Mouse (Mus musculus) kidney, embryonic 16.5 days (tissue): ENCODE results near the gene Mecom. TPM values are rescaled to one million over a fixed set of nuclear protein-coding genes. Genes with fewer than 3 reads are reported as not detected.

Source experiments
- ATAC-seq: fragments of 200-750 bp; cut with Nextera tagmentation; 2 replicates; pipeline ENCODE4 v1.8.0; 2017; ENCODE audit warnings: moderate TSS enrichment; ENCODE audit not compliant: low FRiP score, low TSS enrichment
- H3K27ac ChIP-seq: fragments of 300-500 bp; sonication (generic); 2 replicates; pipeline ENCODE4 v1.5.1; 2014; ENCODE audit warnings: low read length
- H3K27me3 ChIP-seq: fragments of 300-500 bp; sonication (generic); 2 replicates; pipeline ENCODE4 v1.6.1; 2014; ENCODE audit warnings: low read length, control low read depth, mixed read lengths; ENCODE audit not compliant: insufficient read depth
- H3K36me3 ChIP-seq: fragments of 300-500 bp; sonication (generic); 2 replicates; pipeline ENCODE4 v1.6.1; 2014; ENCODE audit warnings: low read length, control low read depth, mixed read lengths; ENCODE audit not compliant: insufficient read depth
- H3K4me1 ChIP-seq: fragments of 300-500 bp; sonication (generic); 2 replicates; pipeline ENCODE4 v1.6.1; 2014; ENCODE audit warnings: low read length, control low read depth, mixed read lengths; ENCODE audit not compliant: insufficient read depth
- H3K4me2 ChIP-seq: fragments of 300-500 bp; sonication (generic); replicated peaks from 2 replicates; pipeline ENCODE4 v1.6.1; 2014; ENCODE audit warnings: low read depth, low read length
- H3K4me3 ChIP-seq: fragments of 300-500 bp; sonication (generic); 2 replicates; pipeline ENCODE4 v1.5.1; 2014; ENCODE audit warnings: mild to moderate bottlenecking, low read length
- H3K9ac ChIP-seq: fragments of 300-500 bp; sonication (generic); replicated peaks from 2 replicates; pipeline ENCODE4 v1.6.1; 2014; ENCODE audit warnings: low read length
- H3K9me3 ChIP-seq: fragments of 300-500 bp; sonication (generic); 2 replicates; pipeline ENCODE4 v1.6.1; 2016; ENCODE audit warnings: low read length, control low read depth
- WGBS: fragments of 180-500 bp; shearing (Covaris S2); extraction: QIAGEN DNeasy Blood & Tissue Kit; methylation state at CpG from one replicate; pipeline ENCODE4 v1.1.7; 2014; 5-methylcytosine and 5-hydroxymethylcytosine counted together
- polyA plus RNA-seq: library from polyadenylated mRNA; unstranded; fragments of >200 nt; fragmentation: Nextera tagmentation; extraction: Ambion mirVana; gene quantifications from 2 replicates; pipeline ENCODE4 v1.2.1, GENCODE M21; 2015

Mecom gene
- polyA plus RNA-seq, 1 experiment from 2014 or later = 78.3 TPM

GRCm38 (mm10) chr3:30498202-30498828, 49.5 kb downstream of the Mecom start:
- WGBS = 27% methylated on average over 9 of the region's 9 CpGs
- Histone ChIP-seq H3K4me3 (no peak overlapping the region), H3K27ac (peak overlapping the region; percentile 62)

GRCm38 (mm10) chr3:30494371-30494770, 53.4 kb downstream of the Mecom start:
- 75% methylated on average over 2 of the region's 2 CpGs for WGBS
- no peaks in the 10 kb centered on the region; the same call in 1 of the 2 replicates for H3K36me3 ChIP-seq
- H3K9ac ChIP-seq = no peak overlapping the region
- H3K27ac ChIP-seq = no peak overlapping the region
- ATAC-seq = no peak
- H3K9me3 ChIP-seq = peaks cover 6% of the 10 kb centered on the region; the same call in 1 of the 2 replicates
- H3K4me2 ChIP-seq = no peak overlapping the region
- no peak overlapping the region for H3K4me3 ChIP-seq
- 0 out of 2 replicates have a peak, but pooled peaks cover 4% of the 10 kb centered on the region for H3K4me1 ChIP-seq
- H3K27me3 ChIP-seq = no peaks in the 10 kb centered on the region

More at GRCm38 (mm10) chr3:30498202-30498828, 49.5 kb downstream of the Mecom start:
- Histone ChIP-seq H3K36me3 (no peaks in the 10 kb centered on the region; the same call in 1 of the 2 replicates), H3K4me2 (0 out of 2 replicates have a peak overlapping the region, but pooled peaks have one; percentile 26), H3K9ac (no peak overlapping the region), H3K27me3 (no peaks in the 10 kb centered on the region), H3K4me1 (no peaks in the 10 kb centered on the region), H3K9me3 (peaks cover 2% of the 10 kb centered on the region; the same call in 1 of the 2 replicates)
- peak; percentile 39; the same call in 1 of the 2 replicates for ATAC-seq

DNA sequence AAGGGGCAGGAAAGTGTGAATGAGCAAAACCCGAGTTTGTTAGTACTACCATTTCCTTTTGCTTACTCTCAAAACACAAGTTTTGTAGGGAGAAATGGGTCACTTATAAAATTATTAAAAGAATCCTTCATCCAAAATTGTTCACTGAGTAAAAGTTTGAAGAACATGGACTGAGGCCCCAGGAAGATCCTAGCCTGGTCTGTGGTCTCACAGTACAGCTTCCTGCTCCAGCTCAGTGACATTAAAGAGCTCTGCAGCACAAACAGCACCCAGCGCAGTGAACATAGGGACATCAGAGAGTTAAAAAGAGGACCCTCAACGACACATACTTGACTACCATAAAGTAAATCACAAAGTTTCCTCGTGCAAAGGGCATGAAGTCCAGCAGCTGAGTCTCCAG, 59.0 kb downstream of the Mecom start:
- Histone ChIP-seq H3K4me1 (0 out of 2 replicates have a peak, but pooled peaks cover 4% of the 10 kb centered on the region), H3K4me2 (no peak overlapping the region), H3K4me3 (no peak overlapping the region), H3K27me3 (no peaks in the 10 kb centered on the region), H3K9ac (no peak overlapping the region), H3K9me3 (peaks cover 6% of the 10 kb centered on the region; the same call in 1 of the 2 replicates), H3K27ac (no peak overlapping the region), H3K36me3 (no peaks in the 10 kb centered on the region; the same call in 1 of the 2 replicates)
- no peak for ATAC-seq
- WGBS = 31% methylated on average over 4 of the region's 4 CpGs

GRCm38 (mm10) chr3:30486422-30486821, 61.4 kb downstream of the Mecom start:
- no peak overlapping the region for H3K4me2 ChIP-seq
- peaks cover 2% of the 10 kb centered on the region; the same call in 1 of the 2 replicates for H3K27me3 ChIP-seq
- H3K4me1 ChIP-seq = peaks cover 7% of the 10 kb centered on the region
- no peak overlapping the region for H3K4me3 ChIP-seq
- H3K9me3 ChIP-seq = no peaks in the 10 kb centered on the region
- WGBS = 41% methylated on average over 4 of the region's 4 CpGs
- H3K9ac ChIP-seq = no peak overlapping the region
- no peaks in the 10 kb centered on the region for H3K36me3 ChIP-seq
- no peak for ATAC-seq
- no peak overlapping the region for H3K27ac ChIP-seq

DNA sequence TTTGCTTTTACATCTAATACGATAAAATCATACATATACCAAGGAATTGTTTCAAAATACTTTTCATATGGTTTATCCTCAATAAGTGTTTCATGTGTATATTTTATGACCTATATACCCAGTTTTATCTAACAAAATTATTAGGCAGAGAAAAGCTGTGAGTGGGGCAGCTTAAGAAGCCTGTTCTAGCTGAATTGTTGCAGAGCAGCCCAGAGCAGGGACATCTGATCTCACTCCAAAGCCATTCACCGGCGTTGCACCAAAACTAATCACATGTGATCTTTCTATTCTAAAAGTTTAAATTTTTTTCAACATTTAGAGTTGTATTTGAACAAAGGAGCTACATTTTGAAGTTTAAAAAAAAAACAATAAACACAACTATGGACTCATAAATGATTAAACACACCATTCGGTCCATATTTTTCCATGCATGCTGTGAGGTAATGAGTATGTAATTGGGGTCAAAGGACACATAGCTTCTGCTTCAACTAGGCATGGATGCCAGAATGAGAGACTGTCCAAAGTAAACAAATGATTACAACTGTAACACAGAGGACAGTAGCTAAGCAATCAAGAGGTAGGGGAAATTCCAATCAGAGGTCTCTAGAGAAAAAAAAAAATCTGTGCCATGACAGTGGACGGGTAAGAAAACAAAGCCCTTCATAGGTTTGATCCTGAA, 64.7 kb downstream of the Mecom start:
- no peak overlapping the region for H3K27ac ChIP-seq
- no peaks in the 10 kb centered on the region for H3K36me3 ChIP-seq
- no peaks in the 10 kb centered on the region for H3K9me3 ChIP-seq
- H3K4me1 ChIP-seq = peaks cover 10% of the 10 kb centered on the region
- H3K27me3 ChIP-seq = peaks cover 5% of the 10 kb centered on the region; the same call in 1 of the 2 replicates
- 41% methylated on average over 5 of the region's 5 CpGs for WGBS
- H3K4me3 ChIP-seq = no peak overlapping the region
- H3K9ac ChIP-seq = no peak overlapping the region
- H3K4me2 ChIP-seq = no peak overlapping the region
- ATAC-seq = no peak

DNA sequence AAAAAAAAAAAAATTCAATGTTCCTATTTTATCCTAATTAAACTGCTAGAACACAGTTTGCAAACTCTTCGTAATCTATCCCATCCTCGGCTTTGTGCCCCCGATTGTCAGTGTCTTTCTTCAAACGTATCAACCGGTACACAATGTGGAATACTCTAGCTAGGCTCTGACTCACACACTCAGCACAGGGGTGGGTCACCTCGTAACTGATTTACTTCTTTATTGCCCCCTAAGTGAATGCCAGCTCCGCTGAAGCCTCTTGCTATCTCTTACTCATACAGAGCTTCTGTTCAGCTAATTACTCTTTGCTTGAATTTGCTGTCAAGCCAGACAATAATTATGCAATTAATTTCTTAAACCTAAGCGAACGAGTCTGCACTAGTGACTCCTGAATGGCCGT, 66.1 kb downstream of the Mecom start:
- no peak overlapping the region for H3K4me2 ChIP-seq
- H3K27ac ChIP-seq = no peak overlapping the region
- WGBS = 64% methylated on average over 10 of the region's 10 CpGs
- no peaks in the 10 kb centered on the region for H3K9me3 ChIP-seq
- H3K27me3 ChIP-seq = peaks cover 6% of the 10 kb centered on the region; the same call in 1 of the 2 replicates
- no peak for ATAC-seq
- no peak overlapping the region for H3K4me3 ChIP-seq
- no peak overlapping the region for H3K9ac ChIP-seq
- H3K4me1 ChIP-seq = peaks cover 15% of the 10 kb centered on the region
- H3K36me3 ChIP-seq = no peaks in the 10 kb centered on the region

- no peak for ATAC-seq
- H3K4me3 ChIP-seq = no peak overlapping the region
- H3K9ac ChIP-seq = no peak overlapping the region
- no peaks in the 10 kb centered on the region for H3K36me3 ChIP-seq
- H3K4me2 ChIP-seq = no peak overlapping the region
- H3K4me1 ChIP-seq = peaks cover 22% of the 10 kb centered on the region
- 38% methylated on average over 6 of the region's 6 CpGs for WGBS
- peaks cover 6% of the 10 kb centered on the region; the same call in 1 of the 2 replicates for H3K27me3 ChIP-seq
- no peak overlapping the region for H3K27ac ChIP-seq
- H3K9me3 ChIP-seq = no peaks in the 10 kb centered on the region
Measured at GRCm38 (mm10) chr3:30480551-30480950, 67.3 kb downstream of the Mecom start.

DNA sequence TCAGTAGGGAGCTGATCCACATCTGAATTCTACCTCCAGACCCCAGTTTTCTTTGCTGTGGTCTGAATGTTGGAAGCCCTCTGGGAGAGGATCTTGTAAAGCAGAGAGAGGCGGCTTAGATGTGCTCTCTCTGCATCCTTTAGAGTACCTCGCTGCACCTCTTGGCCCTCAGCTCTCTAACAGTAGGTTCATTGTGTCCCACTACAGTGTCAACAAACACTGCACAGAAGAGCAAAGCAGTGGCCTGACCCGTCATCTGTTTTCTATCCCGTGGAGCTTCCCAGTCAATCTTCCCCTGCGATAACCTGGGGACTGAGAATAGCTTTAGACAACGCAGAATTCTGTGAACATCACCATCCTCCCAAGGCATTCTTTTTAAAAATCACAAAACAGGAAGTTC, 69.6 kb downstream of the Mecom start:
- Histone ChIP-seq H3K9ac (no peak overlapping the region), H3K27me3 (peaks cover 6% of the 10 kb centered on the region; the same call in 1 of the 2 replicates), H3K9me3 (no peaks in the 10 kb centered on the region), H3K4me2 (no peak overlapping the region), H3K36me3 (no peaks in the 10 kb centered on the region), H3K4me3 (no peak overlapping the region), H3K27ac (no peak overlapping the region), H3K4me1 (peaks cover 23% of the 10 kb centered on the region)
- 74% methylated on average over 6 of the region's 6 CpGs for WGBS
- no peak for ATAC-seq

- Histone ChIP-seq H3K27ac (no peak overlapping the region), H3K4me2 (no peak overlapping the region), H3K9ac (no peak overlapping the region), H3K27me3 (0 out of 2 replicates have a peak, but pooled peaks cover 4% of the 10 kb centered on the region), H3K36me3 (no peaks in the 10 kb centered on the region), H3K9me3 (no peaks in the 10 kb centered on the region), H3K4me1 (peaks cover 23% of the 10 kb centered on the region), H3K4me3 (no peak overlapping the region)
- WGBS = 51% methylated on average over 5 of the region's 5 CpGs
- no peak for ATAC-seq
Measured at GRCm38 (mm10) chr3:30477008-30477407, 70.8 kb downstream of the Mecom start.

DNA sequence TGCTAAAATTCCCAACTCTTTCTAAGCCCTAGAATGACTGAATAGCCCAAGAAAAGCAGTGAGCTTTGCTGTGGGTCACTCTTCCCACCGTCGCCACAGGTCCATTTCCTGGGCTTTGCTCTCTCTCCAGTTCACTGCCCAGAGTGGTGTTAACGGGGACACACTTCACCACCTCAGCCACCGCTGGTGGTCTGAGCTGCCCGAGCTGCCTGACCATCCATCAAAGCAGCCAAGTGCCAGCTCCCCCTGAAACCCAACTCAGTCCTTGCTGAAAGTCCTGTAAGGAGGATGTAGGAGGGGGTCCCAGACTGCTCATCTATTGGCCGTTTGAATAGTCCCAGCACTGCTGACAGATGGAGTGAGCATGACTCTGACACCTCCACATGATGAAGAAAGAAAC, 72.2 kb downstream of the Mecom start:
- Histone ChIP-seq H3K36me3 (no peaks in the 10 kb centered on the region), H3K27me3 (0 out of 2 replicates have a peak, but pooled peaks cover 4% of the 10 kb centered on the region), H3K9ac (no peak overlapping the region), H3K9me3 (no peaks in the 10 kb centered on the region), H3K4me3 (no peak overlapping the region), H3K27ac (no peak overlapping the region), H3K4me2 (no peak overlapping the region), H3K4me1 (peaks cover 19% of the 10 kb centered on the region)
- WGBS = 20% methylated on average over 6 of the region's 6 CpGs
- peak; percentile 94 for ATAC-seq
